ENCODE assay signal across 20 mouse cellular contexts in genomic region chr10:108361419-108362155, GRCm38 (mm10). TPM values are rescaled to one million over a fixed set of nuclear protein-coding genes. Genes with fewer than 3 reads are reported as not detected.
DNase-seq lines count a peak whose midpoint lies in the region; ATAC-seq lines count a peak whose summit lies in the region.
"Had no signal": no experiment of that assay in that cellular context is flagged by ENCODE, and none has a peak within 500 bp of the region (broad histone marks: within the 10 kb centered on the region; RNA-seq: fewer than 3 reads in every experiment).

No protein-coding gene starts in this region.

- DNase-seq in 3T3-L1 (ENCODE audit: low read depth, low spot score) (peak; percentile 21), NIH3T3 (ENCODE audit: low read depth) (peak; percentile 22)
- no peak for DNase-seq in embryo, embryonic 11 days
- DNase-seq in heart, adult 18-20 months: no peak
- DNase-seq in retina, embryonic 14.5 days (ENCODE audit: low spot score): no peak
- DNase-seq: cerebellum, adult 2 months; layer of hippocampus, postnatal 36 days; lung, postnatal 36 days; retina, postnatal 1 day; thymus, postnatal 14 days had no signal

- H3K4me2 ChIP-seq in forebrain, embryonic 13.5 days: no peak overlapping the region
- no peak overlapping the region for H3K4me2 ChIP-seq in forebrain, embryonic 15.5 days (replicated peaks)
- peak overlapping the region; percentile 7; the same call in 1 of the 2 replicates for H3K4me2 ChIP-seq in kidney, embryonic 15.5 days
- H3K4me2 ChIP-seq: embryonic facial prominence, embryonic 15.5 days; neural tube, embryonic 15.5 days; stomach, embryonic 15.5 days had no signal

- H3K4me1 ChIP-seq in forebrain, embryonic 13.5 days: peaks cover 31% of the 10 kb centered on the region
- H3K4me1 ChIP-seq in forebrain, embryonic 15.5 days: peaks cover 18% of the 10 kb centered on the region
- peaks cover 22% of the 10 kb centered on the region for H3K4me1 ChIP-seq in kidney, embryonic 15.5 days
- H3K4me1 ChIP-seq: limb, embryonic 10.5 days had no signal

- H3K27me3 ChIP-seq in forebrain, embryonic 13.5 days: no peaks in the 10 kb centered on the region
- H3K27me3 ChIP-seq in forebrain, embryonic 15.5 days: no peaks in the 10 kb centered on the region
- no peaks in the 10 kb centered on the region for H3K27me3 ChIP-seq in kidney, embryonic 15.5 days
- H3K27me3 ChIP-seq: embryonic facial prominence, embryonic 15.5 days; neural tube, embryonic 15.5 days; stomach, embryonic 15.5 days had no signal

- no peaks in the 10 kb centered on the region for H3K36me3 ChIP-seq in forebrain, embryonic 13.5 days (ENCODE audit: poor library complexity, severe bottlenecking)
- no peaks in the 10 kb centered on the region for H3K36me3 ChIP-seq in forebrain, embryonic 15.5 days
- peaks cover 30% of the 10 kb centered on the region for H3K36me3 ChIP-seq in kidney, embryonic 15.5 days
- H3K36me3 ChIP-seq: embryonic facial prominence, embryonic 15.5 days; limb, embryonic 10.5 days; neural tube, embryonic 15.5 days had no signal

- no peak overlapping the region for H3K4me3 ChIP-seq in forebrain, embryonic 13.5 days
- H3K4me3 ChIP-seq in forebrain, embryonic 15.5 days: no peak overlapping the region
- no peak overlapping the region for H3K4me3 ChIP-seq in kidney, embryonic 15.5 days (replicated peaks)
- H3K4me3 ChIP-seq: embryonic facial prominence, embryonic 15.5 days; limb, embryonic 10.5 days; midbrain, embryonic 10.5 days; neural tube, embryonic 15.5 days; stomach, embryonic 15.5 days had no signal

- 26% methylated on average over 9 of the region's 9 CpGs for WGBS in forebrain, embryonic 13.5 days
- 21% methylated on average over 9 of the region's 9 CpGs for WGBS in forebrain, embryonic 15.5 days
- 43% methylated on average over 9 of the region's 9 CpGs for WGBS in kidney, embryonic 15.5 days

- 0 out of 2 replicates have a peak, but pooled peaks have one; percentile 34 for ATAC-seq in forebrain, embryonic 13.5 days
- no peak for ATAC-seq in forebrain, embryonic 15.5 days (replicated peaks)
- ATAC-seq in kidney, embryonic 15.5 days (replicated peaks; ENCODE audit: low FRiP score): no peak

- no peak overlapping the region for H3K27ac ChIP-seq in forebrain, embryonic 13.5 days
- no peak overlapping the region for H3K27ac ChIP-seq in forebrain, embryonic 15.5 days (replicated peaks)
- 0 out of 2 replicates have a peak overlapping the region, but pooled peaks have one; percentile 56 for H3K27ac ChIP-seq in kidney, embryonic 15.5 days
- H3K27ac ChIP-seq: limb, embryonic 10.5 days; liver, embryonic 14.5 days; midbrain, embryonic 10.5 days; neural tube, embryonic 15.5 days; stomach, embryonic 15.5 days had no signal

- no peak overlapping the region for H3K9ac ChIP-seq in forebrain, embryonic 13.5 days
- H3K9ac ChIP-seq in forebrain, embryonic 15.5 days (replicated peaks): no peak overlapping the region
- no peak overlapping the region for H3K9ac ChIP-seq in kidney, embryonic 15.5 days
- H3K9ac ChIP-seq: embryonic facial prominence, embryonic 15.5 days; liver, embryonic 14.5 days; neural tube, embryonic 15.5 days; stomach, embryonic 15.5 days had no signal

- no peaks in the 10 kb centered on the region for H3K9me3 ChIP-seq in forebrain, embryonic 13.5 days (replicated peaks)
- no peaks in the 10 kb centered on the region for H3K9me3 ChIP-seq in forebrain, embryonic 15.5 days
- peaks cover 12% of the 10 kb centered on the region for H3K9me3 ChIP-seq in kidney, embryonic 15.5 days (replicated peaks)
- H3K9me3 ChIP-seq: embryonic facial prominence, embryonic 15.5 days; neural tube, embryonic 15.5 days; stomach, embryonic 15.5 days had no signal

RNA-seq across cellular contexts. Expression of gene Pawr, which starts 29.7 kb away (rescaled TPM):
- 4.3 and 4.7 TPM in 2 replicates for polyA plus RNA-seq in forebrain, embryonic 13.5 days (2015; fragmentation: Nextera tagmentation; extraction: Ambion mirVana)
- polyA plus RNA-seq in forebrain, embryonic 15.5 days (2015; fragmentation: Nextera tagmentation; extraction: Ambion mirVana): 2.8 and 2.9 TPM in 2 replicates
- 16.5 and 17.5 TPM in 2 replicates for polyA plus RNA-seq in kidney, embryonic 15.5 days (2015; fragmentation: Nextera tagmentation; extraction: Ambion mirVana)
- total RNA-seq in heart, adult 18-20 months (2021): 1 to 10 TPM; 4.4 to 4.8 TPM
- total RNA-seq: common myeloid progenitor, adult 5-6 weeks had no signal

Comparison
In these comparisons a context has a peak if more than half of its experiments do, and no peak if none do; other contexts are left out.
1. DNase-seq: peak in 3T3-L1 (single experiment) and NIH3T3 (single experiment); none in embryo, embryonic 11 days (single experiment), heart, adult 18-20 months (0 of 2) and retina, embryonic 14.5 days (single experiment).